Mouse (Mus musculus): ENCODE data around the gene Smyd3. TPM values are rescaled to one million over a fixed set of nuclear protein-coding genes. Genes with fewer than 3 reads are reported as not detected.

Gene Smyd3
- polyA plus RNA-seq, 1 experiment, result 40.2 TPM

- H3K9me3 ChIP-seq (replicated peaks; ENCODE audit: control insufficient read depth, insufficient read depth, low read length, poor library complexity, severe bottlenecking), result no peaks in the 10 kb centered on the region
- H3K9ac ChIP-seq (ENCODE audit: low read depth, poor library complexity, severe bottlenecking), result no peak overlapping the region
- TF ChIP-seq EP300 (IDR thresholded peaks at IDR 0.05; ENCODE audit: insufficient read depth, low read depth, low read length), result no peak
- TF ChIP-seq POLR2A (IDR thresholded peaks at IDR 0.05; ENCODE audit: insufficient read depth, low read length), result no peak
- no peak for TF ChIP-seq CTCF (IDR thresholded peaks at IDR 0.05; ENCODE audit: low read depth, low read length)
- H3K4me3 ChIP-seq (ENCODE audit: low read depth, low read length), result no peak overlapping the region
- no peaks in the 10 kb centered on the region for H3K4me1 ChIP-seq (ENCODE audit: control insufficient read depth, insufficient read depth, low read length)
- H3K36me3 ChIP-seq (ENCODE audit: control insufficient read depth, insufficient read depth, low read length, poor library complexity, severe bottlenecking), result no peaks in the 10 kb centered on the region
- no peak overlapping the region for H3K27ac ChIP-seq (ENCODE audit: insufficient read depth, low read length)
- no peaks in the 10 kb centered on the region for H3K27me3 ChIP-seq (ENCODE audit: control insufficient read depth, insufficient read depth, low read length, poor library complexity, severe bottlenecking)
These were observed 581.4 kb downstream of the Smyd3 start for GRCm38 (mm10) chr1:178936457-178936856.

- Histone ChIP-seq H3K9me3 (replicated peaks; ENCODE audit: control insufficient read depth, insufficient read depth, low read length, poor library complexity, severe bottlenecking) (no peaks in the 10 kb centered on the region), H3K27me3 (ENCODE audit: control insufficient read depth, insufficient read depth, low read length, poor library complexity, severe bottlenecking) (no peaks in the 10 kb centered on the region), H3K4me1 (ENCODE audit: control insufficient read depth, insufficient read depth, low read length) (no peaks in the 10 kb centered on the region), H3K36me3 (ENCODE audit: control insufficient read depth, insufficient read depth, low read length, poor library complexity, severe bottlenecking) (no peaks in the 10 kb centered on the region), H3K27ac (ENCODE audit: insufficient read depth, low read length) (no peak overlapping the region), H3K9ac (ENCODE audit: low read depth, poor library complexity, severe bottlenecking) (no peak overlapping the region), H3K4me3 (ENCODE audit: low read depth, low read length) (no peak overlapping the region)
- TF ChIP-seq POLR2A (IDR thresholded peaks at IDR 0.05; ENCODE audit: insufficient read depth, low read length), result no peak
- no peak for TF ChIP-seq CTCF (IDR thresholded peaks at IDR 0.05; ENCODE audit: low read depth, low read length)
- TF ChIP-seq EP300 (IDR thresholded peaks at IDR 0.05; ENCODE audit: insufficient read depth, low read depth, low read length), result no peak
These were observed 583.7 kb downstream of the Smyd3 start for GRCm38 (mm10) chr1:178933953-178934637.

- no peaks in the 10 kb centered on the region for H3K9me3 ChIP-seq (replicated peaks; ENCODE audit: control insufficient read depth, insufficient read depth, low read length, poor library complexity, severe bottlenecking)
- H3K9ac ChIP-seq (ENCODE audit: low read depth, poor library complexity, severe bottlenecking), result no peak overlapping the region
- no peak overlapping the region for H3K4me3 ChIP-seq (ENCODE audit: low read depth, low read length)
- no peaks in the 10 kb centered on the region for H3K4me1 ChIP-seq (ENCODE audit: control insufficient read depth, insufficient read depth, low read length)
- H3K36me3 ChIP-seq (ENCODE audit: control insufficient read depth, insufficient read depth, low read length, poor library complexity, severe bottlenecking), result no peaks in the 10 kb centered on the region
- no peak overlapping the region for H3K27ac ChIP-seq (ENCODE audit: insufficient read depth, low read length)
- TF ChIP-seq POLR2A (IDR thresholded peaks at IDR 0.05; ENCODE audit: insufficient read depth, low read length) (no peak), EP300 (IDR thresholded peaks at IDR 0.05; ENCODE audit: insufficient read depth, low read depth, low read length) (no peak), CTCF (IDR thresholded peaks at IDR 0.05; ENCODE audit: low read depth, low read length) (no peak)
- no peaks in the 10 kb centered on the region for H3K27me3 ChIP-seq (ENCODE audit: control insufficient read depth, insufficient read depth, low read length, poor library complexity, severe bottlenecking)
These were observed 588.3 kb downstream of the Smyd3 start for GRCm38 (mm10) chr1:178929531-178929930.

GRCm38 (mm10) chr1:178924492-178925183 lies 593.2 kb downstream of the Smyd3 start:
- Histone ChIP-seq H3K9me3 (replicated peaks; ENCODE audit: control insufficient read depth, insufficient read depth, low read length, poor library complexity, severe bottlenecking) (no peaks in the 10 kb centered on the region), H3K36me3 (ENCODE audit: control insufficient read depth, insufficient read depth, low read length, poor library complexity, severe bottlenecking) (no peaks in the 10 kb centered on the region), H3K27ac (ENCODE audit: insufficient read depth, low read length) (no peak overlapping the region), H3K9ac (ENCODE audit: low read depth, poor library complexity, severe bottlenecking) (no peak overlapping the region), H3K4me3 (ENCODE audit: low read depth, low read length) (no peak overlapping the region), H3K4me1 (ENCODE audit: control insufficient read depth, insufficient read depth, low read length) (no peaks in the 10 kb centered on the region), H3K27me3 (ENCODE audit: control insufficient read depth, insufficient read depth, low read length, poor library complexity, severe bottlenecking) (no peaks in the 10 kb centered on the region)
- TF ChIP-seq CTCF (IDR thresholded peaks at IDR 0.05; ENCODE audit: low read depth, low read length) (no peak), POLR2A (IDR thresholded peaks at IDR 0.05; ENCODE audit: insufficient read depth, low read length) (no peak), EP300 (IDR thresholded peaks at IDR 0.05; ENCODE audit: insufficient read depth, low read depth, low read length) (no peak)

- H3K9me3 ChIP-seq (replicated peaks; ENCODE audit: control insufficient read depth, insufficient read depth, low read length, poor library complexity, severe bottlenecking), result no peaks in the 10 kb centered on the region
- no peaks in the 10 kb centered on the region for H3K4me1 ChIP-seq (ENCODE audit: control insufficient read depth, insufficient read depth, low read length)
- no peaks in the 10 kb centered on the region for H3K36me3 ChIP-seq (ENCODE audit: control insufficient read depth, insufficient read depth, low read length, poor library complexity, severe bottlenecking)
- TF ChIP-seq CTCF (IDR thresholded peaks at IDR 0.05; ENCODE audit: low read depth, low read length) (no peak), EP300 (IDR thresholded peaks at IDR 0.05; ENCODE audit: insufficient read depth, low read depth, low read length) (no peak), POLR2A (IDR thresholded peaks at IDR 0.05; ENCODE audit: insufficient read depth, low read length) (no peak)
- no peaks in the 10 kb centered on the region for H3K27me3 ChIP-seq (ENCODE audit: control insufficient read depth, insufficient read depth, low read length, poor library complexity, severe bottlenecking)
- peak overlapping the region; percentile 53 for H3K4me3 ChIP-seq (ENCODE audit: low read depth, low read length)
- no peak overlapping the region for H3K27ac ChIP-seq (ENCODE audit: insufficient read depth, low read length)
- no peak overlapping the region for H3K9ac ChIP-seq (ENCODE audit: low read depth, poor library complexity, severe bottlenecking)
These were observed 600.5 kb downstream of the Smyd3 start for GRCm38 (mm10) chr1:178917194-178917902.
